Mouse (Mus musculus) limb, embryonic 10.5 days (tissue): ENCODE measurements around the gene Med13. TPM values are rescaled to one million over a fixed set of nuclear protein-coding genes. Genes with fewer than 3 reads are reported as not detected.

Experiments used
- DNase-seq: peaks from one replicate; pipeline ENCODE4 v3.0.0-alpha.2; 2017; ENCODE audit warnings: low spot score
- H3K27ac ChIP-seq: fragments of 300-500 bp; sonication (generic); 2 replicates; pipeline ENCODE4 v1.5.1; 2016; ENCODE audit warnings: mild to moderate bottlenecking
- H3K27me3 ChIP-seq: fragments of 300-500 bp; sonication (generic); 2 replicates; pipeline ENCODE4 v1.6.1; 2016; ENCODE audit warnings: low read depth, mild to moderate bottlenecking; ENCODE audit not compliant: poor library complexity, severe bottlenecking
- H3K36me3 ChIP-seq: fragments of 300-500 bp; sonication (generic); 2 replicates; pipeline ENCODE4 v1.6.1; 2016; ENCODE audit warnings: mild to moderate bottlenecking, moderate library complexity
- H3K4me1 ChIP-seq: fragments of 300-500 bp; sonication (generic); 2 replicates; pipeline ENCODE4 v1.6.1; 2016
- H3K4me3 ChIP-seq: fragments of 300-500 bp; sonication (generic); 2 replicates; pipeline ENCODE4 v1.5.1; 2016; ENCODE audit warnings: mild to moderate bottlenecking, moderate library complexity
- H3K9me3 ChIP-seq: fragments of 300-500 bp; sonication (generic); replicated peaks from 2 replicates; pipeline ENCODE4 v1.6.1; 2016; ENCODE audit warnings: mild to moderate bottlenecking
- WGBS: fragments of 180-500 bp; shearing (Covaris S2); methylation state at CpG from one replicate; pipeline ENCODE4 v1.1.7; 2016; 5-methylcytosine and 5-hydroxymethylcytosine counted together
- polyA plus RNA-seq: library from polyadenylated mRNA; unstranded; fragments of >200 nt; fragmentation: Nextera tagmentation; extraction: Ambion mirVana; gene quantifications from 2 replicates; pipeline ENCODE4 v1.2.1, GENCODE M21; 2016

Gene Med13
- polyA plus RNA-seq, 1 experiment from 2014 or later: 8.8 TPM

GRCm38 (mm10) chr11:86226646-86227180, 130.7 kb downstream of the Med13 start:
- H3K27me3 ChIP-seq: no peaks in the 10 kb centered on the region
- H3K36me3 ChIP-seq: peaks cover 95% of the 10 kb centered on the region
- H3K4me3 ChIP-seq: no peak overlapping the region
- H3K27ac ChIP-seq: no peak overlapping the region
- no peak for DNase-seq
- WGBS: 88% methylated on average over 8 of the region's 8 CpGs
- no peaks in the 10 kb centered on the region for H3K4me1 ChIP-seq
- no peaks in the 10 kb centered on the region for H3K9me3 ChIP-seq

GRCm38 (mm10) chr11:86225761-86226160, 131.6 kb downstream of the Med13 start:
- no peak for DNase-seq
- 95% methylated on average over 4 of the region's 4 CpGs for WGBS
- Histone ChIP-seq H3K27me3 (no peaks in the 10 kb centered on the region), H3K36me3 (peaks cover 94% of the 10 kb centered on the region), H3K9me3 (no peaks in the 10 kb centered on the region), H3K4me3 (no peak overlapping the region), H3K4me1 (no peaks in the 10 kb centered on the region), H3K27ac (no peak overlapping the region)

Other genes starting within 250 kb of the Med13 start
- gene Brip1, start 156.4 kb downstream of the Med13 start, polyA plus RNA-seq: 11.4 and 12.6 TPM in 2 replicates
- gene Ints2, start 100.0 kb downstream of the Med13 start, polyA plus RNA-seq: 51.7 and 60.6 TPM in 2 replicates
- gene Rnft1, start 127.1 kb upstream of the Med13 start, polyA plus RNA-seq: 24.2 and 29.7 TPM in 2 replicates
- gene Rps6kb1, start 187.2 kb upstream of the Med13 start, polyA plus RNA-seq: 47.3 and 64.3 TPM in 2 replicates
- gene Tubd1, start 187.4 kb upstream of the Med13 start, polyA plus RNA-seq: 9.8 and 10.8 TPM in 2 replicates